Mouse (Mus musculus) CH12.LX (cell line): ENCODE results near the gene Hmgcl.

ENCODE experiments used
- CHD1 ChIP-seq: IDR thresholded peaks from 2 replicates; pipeline ENCODE4 v1.6.1; 2012; ENCODE audit warnings: low read depth, low read length, improper control_type of control experiment, inconsistent platforms
- CTCF ChIP-seq, 2 experiments: IDR thresholded peaks in 1 of 2; conservative IDR thresholded peaks in 1 of 2; 2 replicates each; pipeline ENCODE4 v1.5.1; 2011 to 2012; ENCODE audit warnings: low read depth in 2 of 2, low read length in 2 of 2, improper control_type of control experiment in 1 of 2, inconsistent platforms in 1 of 2, mild to moderate bottlenecking in 1 of 2, moderate library complexity in 1 of 2
- ETS1 ChIP-seq: conservative IDR thresholded peaks from 2 replicates; pipeline ENCODE4 v1.6.1; 2012; ENCODE audit warnings: low read depth, mild to moderate bottlenecking, inconsistent platforms, low read length, improper control_type of control experiment, moderate library complexity
- POLR2A ChIP-seq: IDR thresholded peaks from 2 replicates; pipeline ENCODE4 v1.6.1; 2011; ENCODE audit warnings: low read depth, mild to moderate bottlenecking, improper control_type of control experiment, low read length
- TBP ChIP-seq: conservative IDR thresholded peaks from 2 replicates; pipeline ENCODE4 v1.6.1; 2011; ENCODE audit warnings: low read depth, low read length, improper control_type of control experiment
- USF1 ChIP-seq: IDR thresholded peaks from 2 replicates; pipeline ENCODE4 v1.6.1; 2014; ENCODE audit warnings: low read depth, mild to moderate bottlenecking, inconsistent platforms, low read length, improper control_type of control experiment
- ZC3H11A ChIP-seq: IDR thresholded peaks from 2 replicates; pipeline ENCODE4 v1.6.1; 2012; ENCODE audit warnings: low read depth, mild to moderate bottlenecking, inconsistent platforms, low read length, improper control_type of control experiment

DNA sequence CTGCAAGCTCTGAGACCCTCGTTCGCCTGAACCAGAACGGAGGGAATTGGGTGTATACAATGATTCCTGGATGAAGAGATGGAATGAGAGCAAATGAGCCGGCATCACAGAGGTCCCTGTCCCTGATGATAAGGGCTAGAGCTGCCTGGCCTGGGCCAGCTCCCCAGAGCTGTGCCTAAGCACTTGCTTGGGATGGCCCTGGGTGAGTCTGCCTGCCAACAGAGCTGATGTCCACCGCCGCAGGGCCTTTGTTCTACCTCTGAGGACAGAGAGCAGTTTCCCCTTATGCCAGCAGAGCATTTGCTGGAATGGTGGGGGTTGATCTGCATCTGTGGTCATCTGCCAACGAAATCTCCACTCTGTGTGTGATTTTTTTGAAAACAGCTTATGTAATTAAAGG lies 15.9 kb downstream of the Hmgcl start:
- TF ChIP-seq CHD1 (no peak), ZC3H11A (no peak), ETS1 (no peak), USF1 (no peak), POLR2A (no peak), TBP (no peak), CTCF (conservative IDR thresholded peaks at IDR 0.05 in 1 of 2, IDR thresholded peaks at IDR 0.05 in 1 of 2; ENCODE audit: low read depth in 2 of 2, low read length in 2 of 2) (no peak)
